Mouse (Mus musculus): Measurements from ENCODE around the gene Ercc6. TPM values are rescaled to one million over a fixed set of nuclear protein-coding genes. Genes with fewer than 3 reads are reported as not detected.

Gene Ercc6
- polyA plus RNA-seq, 1 experiment from 2014 or later: 12.9 TPM

DNA sequence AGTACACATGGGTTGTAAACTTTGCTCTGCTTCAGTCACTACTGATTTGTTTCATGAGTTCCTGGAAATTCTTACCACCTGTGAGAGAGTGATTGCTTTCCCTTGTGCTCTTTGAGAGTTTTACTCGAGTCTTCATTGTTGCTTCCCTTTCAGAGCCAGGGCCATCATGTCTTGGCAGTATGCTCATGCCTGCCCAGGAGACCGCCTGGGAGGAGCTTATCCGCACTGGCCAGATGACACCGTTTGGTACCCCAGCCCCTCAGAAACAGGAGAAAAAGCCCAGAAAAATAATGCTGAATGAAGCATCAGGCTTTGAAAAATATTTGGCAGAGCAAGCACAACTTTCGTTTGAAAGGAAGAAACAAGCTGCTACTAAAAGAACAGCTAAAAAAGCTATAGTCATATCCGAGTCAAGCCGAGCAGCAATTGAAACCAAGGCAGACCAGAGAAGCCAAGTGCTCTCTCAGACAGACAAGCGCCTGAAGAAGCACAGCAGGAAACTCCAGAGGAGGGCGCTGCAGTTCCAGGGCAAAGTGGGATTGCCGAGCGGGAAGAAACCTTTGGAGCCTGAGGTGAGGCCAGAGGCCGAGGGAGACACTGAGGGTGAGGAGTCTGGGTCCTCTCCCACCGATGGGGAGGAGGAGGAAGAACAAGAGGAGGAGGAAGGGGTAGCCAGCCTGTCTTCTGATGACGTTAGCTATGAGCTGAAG, 12.8 kb downstream of the Ercc6 start:
- ATAC-seq (no peak), DNase-seq (ENCODE audit: low spot score) (no peak)
- no peaks in the 10 kb centered on the region for H3K4me1 ChIP-seq (ENCODE audit: insufficient read depth, low read depth, low read length)
- H3K4me3 ChIP-seq (ENCODE audit: low read depth, low read length): no peak overlapping the region
- TF ChIP-seq CTCF (IDR thresholded peaks at IDR 0.05) (no peak), EP300 (IDR thresholded peaks at IDR 0.05) (no peak)
- H3K9me3 ChIP-seq (ENCODE audit: low read length): no peaks in the 10 kb centered on the region
- H3K27me3 ChIP-seq (replicated peaks; ENCODE audit: insufficient read depth, low read length): no peaks in the 10 kb centered on the region
- no peak overlapping the region for H3K4me2 ChIP-seq (replicated peaks; ENCODE audit: low read depth, low read length)
- H3K27ac ChIP-seq (ENCODE audit: low read length): no peak overlapping the region
- H3K36me3 ChIP-seq (ENCODE audit: insufficient read depth, low read length): no peaks in the 10 kb centered on the region; the same call in 1 of the 2 replicates
- WGBS: 81% methylated on average over 14 of the region's 14 CpGs
- no peak overlapping the region for H3K9ac ChIP-seq (replicated peaks; ENCODE audit: low read depth)

DNA sequence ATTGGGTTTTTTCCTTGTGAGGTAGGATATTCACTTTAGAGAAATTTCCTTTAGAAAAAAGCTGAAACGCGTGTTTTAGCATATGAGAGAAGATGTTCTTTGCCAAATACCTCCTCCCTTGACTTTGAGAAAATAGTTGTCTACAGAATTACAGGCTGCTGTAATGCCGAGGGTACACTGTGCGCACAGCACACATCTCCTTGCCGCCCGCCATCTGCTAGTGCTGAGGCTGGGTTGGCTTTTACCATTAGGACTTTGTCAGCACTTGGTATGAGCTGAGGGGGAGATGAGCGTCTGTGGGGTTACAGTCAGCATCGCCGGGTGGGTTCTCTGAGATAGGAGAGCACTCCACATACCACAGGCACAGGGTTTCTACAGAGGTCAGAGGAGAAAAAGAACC, 13.9 kb downstream of the Ercc6 start:
- Histone ChIP-seq H3K9ac (replicated peaks; ENCODE audit: low read depth) (no peak overlapping the region), H3K4me3 (ENCODE audit: low read depth, low read length) (no peak overlapping the region), H3K4me2 (replicated peaks; ENCODE audit: low read depth, low read length) (no peak overlapping the region), H3K36me3 (ENCODE audit: insufficient read depth, low read length) (no peaks in the 10 kb centered on the region; the same call in 1 of the 2 replicates), H3K27ac (ENCODE audit: low read length) (no peak overlapping the region), H3K9me3 (ENCODE audit: low read length) (no peaks in the 10 kb centered on the region), H3K27me3 (replicated peaks; ENCODE audit: insufficient read depth, low read length) (no peaks in the 10 kb centered on the region), H3K4me1 (ENCODE audit: insufficient read depth, low read depth, low read length) (no peaks in the 10 kb centered on the region)
- 89% methylated on average over 9 of the region's 9 CpGs for WGBS
- DNase-seq (ENCODE audit: low spot score) (no peak), ATAC-seq (no peak)
- TF ChIP-seq EP300 (IDR thresholded peaks at IDR 0.05) (no peak), CTCF (IDR thresholded peaks at IDR 0.05) (no peak)

DNA sequence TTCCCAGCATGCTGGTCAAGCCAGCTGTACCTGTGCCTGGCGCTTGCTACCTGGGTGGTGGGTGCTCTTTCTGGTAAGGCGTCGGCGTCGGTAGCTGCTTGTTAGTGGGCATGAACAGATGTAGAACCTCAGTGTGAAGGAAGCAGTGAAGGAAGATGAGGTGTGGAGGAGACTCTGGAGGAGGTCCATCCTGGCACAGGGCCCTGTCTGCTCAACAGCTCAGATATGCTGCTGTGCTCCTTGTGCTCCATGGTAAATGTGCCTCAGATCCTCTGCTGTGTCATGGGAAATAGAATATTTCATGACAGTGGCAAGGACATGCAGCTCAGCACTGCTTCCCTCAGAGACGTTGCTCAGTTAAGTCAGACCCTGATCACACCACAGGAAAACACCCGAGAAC, 15.7 kb downstream of the Ercc6 start:
- Histone ChIP-seq H3K9ac (replicated peaks; ENCODE audit: low read depth) (no peak overlapping the region), H3K4me1 (ENCODE audit: insufficient read depth, low read depth, low read length) (no peaks in the 10 kb centered on the region), H3K9me3 (ENCODE audit: low read length) (no peaks in the 10 kb centered on the region), H3K27ac (ENCODE audit: low read length) (no peak overlapping the region), H3K4me3 (ENCODE audit: low read depth, low read length) (no peak overlapping the region), H3K27me3 (replicated peaks; ENCODE audit: insufficient read depth, low read length) (no peaks in the 10 kb centered on the region), H3K36me3 (ENCODE audit: insufficient read depth, low read length) (no peaks in the 10 kb centered on the region; the same call in 1 of the 2 replicates), H3K4me2 (replicated peaks; ENCODE audit: low read depth, low read length) (no peak overlapping the region)
- DNase-seq (ENCODE audit: low spot score) (no peak), ATAC-seq (no peak)
- TF ChIP-seq CTCF (IDR thresholded peaks at IDR 0.05) (no peak), EP300 (IDR thresholded peaks at IDR 0.05) (no peak)
- whole genome bisulfite sequencing: 76% methylated on average over 7 of the region's 7 CpGs

DNA sequence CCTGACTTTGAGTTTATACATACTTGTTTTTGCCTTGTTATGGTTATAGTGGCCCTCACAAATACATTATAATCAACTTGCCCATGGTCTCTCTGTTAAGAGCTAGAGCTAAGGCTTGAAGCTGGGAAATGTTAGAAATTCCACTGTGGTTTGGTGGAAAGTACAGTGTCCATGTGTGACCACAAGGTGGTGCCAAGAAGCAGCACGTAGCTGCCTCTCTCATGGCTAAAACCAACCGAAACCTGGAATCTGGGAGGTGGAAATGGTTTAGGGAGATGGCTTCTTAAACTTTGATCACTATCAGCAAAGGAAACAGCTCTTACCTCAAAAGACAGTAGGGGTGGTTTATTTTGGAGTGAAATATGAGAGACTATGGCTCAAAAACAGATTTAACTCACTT, 17.6 kb downstream of the Ercc6 start:
- 19% methylated on average over 2 of the region's 2 CpGs for WGBS
- ATAC-seq (peak; percentile 33), DNase-seq (ENCODE audit: low spot score) (peak; percentile 65)
- Histone ChIP-seq H3K4me3 (ENCODE audit: low read depth, low read length) (no peak overlapping the region), H3K36me3 (ENCODE audit: insufficient read depth, low read length) (no peaks in the 10 kb centered on the region; the same call in 1 of the 2 replicates), H3K4me2 (replicated peaks; ENCODE audit: low read depth, low read length) (no peak overlapping the region), H3K9ac (replicated peaks; ENCODE audit: low read depth) (no peak overlapping the region), H3K4me1 (ENCODE audit: insufficient read depth, low read depth, low read length) (no peaks in the 10 kb centered on the region; the same call in 1 of the 2 replicates), H3K27ac (ENCODE audit: low read length) (no peak overlapping the region), H3K27me3 (replicated peaks; ENCODE audit: insufficient read depth, low read length) (no peaks in the 10 kb centered on the region), H3K9me3 (ENCODE audit: low read length) (no peaks in the 10 kb centered on the region)
- peak; percentile 86 for TF ChIP-seq CTCF (IDR thresholded peaks at IDR 0.05)
- TF ChIP-seq EP300 (IDR thresholded peaks at IDR 0.05): no peak

DNA sequence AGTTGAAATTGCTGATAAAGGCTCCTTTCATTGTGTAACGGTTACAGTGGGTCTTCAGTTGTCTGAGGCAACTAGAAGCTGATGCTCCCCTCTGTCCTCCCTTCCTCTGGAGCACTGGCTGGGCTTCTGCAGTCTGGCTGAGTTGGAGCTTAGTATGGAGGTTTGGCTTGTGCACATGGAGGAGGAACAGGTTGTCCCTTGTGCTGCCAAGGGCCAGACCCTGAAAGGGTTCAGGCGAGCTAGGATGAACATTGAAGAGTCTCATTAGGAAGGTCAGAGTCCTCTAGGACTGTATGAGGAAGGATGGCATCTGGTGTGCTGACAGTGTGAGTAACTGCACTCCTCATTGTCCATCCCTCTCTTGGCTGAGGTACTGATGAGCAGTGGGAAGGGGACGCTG, 18.1 kb downstream of the Ercc6 start:
- no peak overlapping the region for H3K4me2 ChIP-seq (replicated peaks; ENCODE audit: low read depth, low read length)
- DNase-seq (ENCODE audit: low spot score) (no peak), ATAC-seq (no peak)
- H3K9me3 ChIP-seq (ENCODE audit: low read length): no peaks in the 10 kb centered on the region
- 60% methylated on average over 3 of the region's 3 CpGs for WGBS
- TF ChIP-seq CTCF (IDR thresholded peaks at IDR 0.05): no peak
- no peak for TF ChIP-seq EP300 (IDR thresholded peaks at IDR 0.05)
- H3K36me3 ChIP-seq (ENCODE audit: insufficient read depth, low read length): no peaks in the 10 kb centered on the region
- no peak overlapping the region for H3K4me3 ChIP-seq (ENCODE audit: low read depth, low read length)
- H3K27ac ChIP-seq (ENCODE audit: low read length): no peak overlapping the region
- no peaks in the 10 kb centered on the region; the same call in 1 of the 2 replicates for H3K4me1 ChIP-seq (ENCODE audit: insufficient read depth, low read depth, low read length)
- no peak overlapping the region for H3K9ac ChIP-seq (replicated peaks; ENCODE audit: low read depth)
- H3K27me3 ChIP-seq (replicated peaks; ENCODE audit: insufficient read depth, low read length): no peaks in the 10 kb centered on the region

DNA sequence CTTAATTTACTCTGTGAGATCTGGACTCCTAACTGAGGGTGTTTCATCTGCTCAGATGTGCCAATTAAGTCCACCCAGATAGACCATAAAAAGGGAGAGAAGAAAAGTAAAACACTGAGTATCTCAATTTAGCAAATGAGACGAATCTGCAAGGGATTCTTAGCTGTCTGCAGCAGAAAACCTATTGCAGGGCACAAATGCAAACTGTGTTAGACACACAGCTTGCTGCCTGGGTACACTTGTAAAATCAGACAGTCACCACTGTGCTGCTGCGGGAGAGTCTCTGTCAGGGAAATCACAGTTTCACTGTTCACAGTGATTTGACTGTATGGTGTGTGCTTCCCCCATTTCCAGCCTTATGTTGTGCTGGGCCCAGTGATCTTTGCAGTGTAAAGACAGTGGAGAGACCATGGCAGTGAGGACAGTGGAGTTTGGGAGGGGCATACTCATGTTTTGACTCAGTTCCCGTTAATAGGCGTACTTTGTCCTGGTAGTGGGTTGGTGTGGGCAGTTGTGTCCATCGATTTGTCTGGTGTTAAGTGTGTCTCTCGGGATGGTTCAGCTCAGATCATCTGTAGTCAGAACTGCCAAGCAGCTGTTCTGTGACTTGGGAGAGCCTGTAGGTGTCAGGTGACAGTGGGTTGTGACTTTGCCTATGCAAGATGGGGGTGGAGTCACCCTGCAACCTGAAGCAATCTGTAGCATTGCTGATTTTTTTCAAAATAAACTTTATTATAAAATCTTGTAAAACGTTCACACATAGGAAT, 19.2 kb downstream of the Ercc6 start:
- Histone ChIP-seq H3K4me1 (ENCODE audit: insufficient read depth, low read depth, low read length) (no peaks in the 10 kb centered on the region; the same call in 1 of the 2 replicates), H3K36me3 (ENCODE audit: insufficient read depth, low read length) (no peaks in the 10 kb centered on the region), H3K4me3 (ENCODE audit: low read depth, low read length) (no peak overlapping the region), H3K4me2 (replicated peaks; ENCODE audit: low read depth, low read length) (no peak overlapping the region), H3K27ac (ENCODE audit: low read length) (no peak overlapping the region), H3K9me3 (ENCODE audit: low read length) (no peaks in the 10 kb centered on the region), H3K9ac (replicated peaks; ENCODE audit: low read depth) (no peak overlapping the region), H3K27me3 (replicated peaks; ENCODE audit: insufficient read depth, low read length) (no peaks in the 10 kb centered on the region)
- ATAC-seq: no peak
- DNase-seq (ENCODE audit: low spot score): no peak
- no peak for TF ChIP-seq EP300 (IDR thresholded peaks at IDR 0.05)
- TF ChIP-seq CTCF (IDR thresholded peaks at IDR 0.05): no peak
- 67% methylated on average over 7 of the region's 7 CpGs for WGBS

All from lung, postnatal 0 days (tissue).